Mouse (Mus musculus) brain, embryonic 14.5 days (tissue): ENCODE data around the gene Elovl6. TPM values are rescaled to one million over a fixed set of nuclear protein-coding genes. Genes with fewer than 3 reads are reported as not detected.

ENCODE experiments used
- DNase-seq: peaks from one replicate; pipeline ENCODE4 v3.0.0-alpha.2; 2011; ENCODE audit warnings: low read depth
- CTCF ChIP-seq: fragments of 200-500 bp; IDR thresholded peaks from 2 replicates; pipeline ENCODE4 v1.5.1; 2012; ENCODE audit warnings: inconsistent platforms, mild to moderate bottlenecking, moderate library complexity, borderline replicate concordance; ENCODE audit not compliant: insufficient read depth, insufficient read length; ENCODE audit errors: extremely low read depth
- POLR2A ChIP-seq: fragments of 200-500 bp; IDR thresholded peaks from 2 replicates; pipeline ENCODE4 v1.6.1; 2012; ENCODE audit warnings: mild to moderate bottlenecking, inconsistent platforms, borderline replicate concordance; ENCODE audit not compliant: poor library complexity, insufficient read depth, insufficient read length, severe bottlenecking; ENCODE audit errors: extremely low read depth
- polyA plus RNA-seq: library from polyadenylated mRNA; depleted of rRNA; stranded (reverse); fragments of >200 nt; gene quantifications from 2 replicates; pipeline ENCODE4 v1.2.3, GENCODE M21; 2012

The Elovl6 gene
- polyA plus RNA-seq, 1 experiment, result 32.2 TPM

DNA sequence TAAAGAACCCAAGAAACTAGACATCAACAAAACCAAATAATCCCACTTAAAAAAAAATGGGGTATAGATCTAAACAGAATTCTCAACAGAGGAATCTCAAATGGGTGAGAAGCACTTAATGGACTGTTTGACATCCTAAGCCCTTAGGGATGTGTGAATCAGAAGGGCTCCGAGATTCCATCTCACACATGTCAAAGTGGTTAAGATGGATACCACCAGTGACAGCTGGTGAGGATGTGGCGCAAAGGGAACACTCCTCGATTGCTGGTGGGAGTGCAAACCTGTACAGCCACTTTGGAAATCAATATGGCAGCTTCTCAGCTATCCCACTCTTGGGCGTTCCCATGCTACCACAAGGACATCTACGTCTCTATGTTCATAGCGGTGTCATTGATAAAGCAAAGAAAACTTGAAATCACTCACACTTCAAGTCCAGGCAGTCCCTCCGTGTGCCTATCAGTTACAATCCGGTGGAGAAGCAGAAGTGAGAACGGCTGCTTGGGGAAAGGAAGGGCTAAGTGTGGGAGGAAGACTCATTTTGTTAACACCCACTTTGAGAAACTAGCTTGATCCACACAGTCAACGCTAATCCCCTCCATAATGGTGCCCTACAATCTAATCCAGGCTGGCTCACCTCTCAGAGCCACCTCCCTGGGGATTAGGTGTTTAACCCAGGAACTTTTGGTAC, 8.6 kb upstream of the Elovl6 start:
- TF ChIP-seq POLR2A (no peak), CTCF (no peak)
- DNase-seq, result no peak

- no peak for DNase-seq
- no peak for TF ChIP-seq POLR2A
- TF ChIP-seq CTCF, result no peak
Measured at GRCm38 (mm10) chr3:129527046-129527445, 5.1 kb upstream of the Elovl6 start.

DNA sequence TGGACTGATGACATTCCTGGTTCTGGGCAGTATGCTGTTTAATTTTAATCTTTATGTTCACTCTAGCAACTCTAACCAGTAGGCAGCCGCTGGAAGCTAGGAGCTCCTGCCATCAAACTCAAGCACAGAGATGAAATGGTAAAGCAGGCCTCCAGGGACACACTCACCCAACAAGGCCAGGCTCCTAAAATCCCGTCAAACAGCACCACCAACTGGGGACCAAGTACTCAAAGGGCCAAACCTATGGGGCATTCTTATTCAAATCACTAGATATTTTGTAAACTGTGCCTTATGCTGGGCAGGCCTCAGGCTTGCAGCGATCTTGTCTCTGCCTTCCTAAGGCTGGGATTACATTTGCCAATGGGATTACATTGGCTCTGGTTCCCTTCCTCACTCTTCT, 2.8 kb upstream of the Elovl6 start:
- no peak for DNase-seq
- TF ChIP-seq CTCF (peak; percentile 4; the same call in 1 of the 2 replicates), POLR2A (no peak)

DNA sequence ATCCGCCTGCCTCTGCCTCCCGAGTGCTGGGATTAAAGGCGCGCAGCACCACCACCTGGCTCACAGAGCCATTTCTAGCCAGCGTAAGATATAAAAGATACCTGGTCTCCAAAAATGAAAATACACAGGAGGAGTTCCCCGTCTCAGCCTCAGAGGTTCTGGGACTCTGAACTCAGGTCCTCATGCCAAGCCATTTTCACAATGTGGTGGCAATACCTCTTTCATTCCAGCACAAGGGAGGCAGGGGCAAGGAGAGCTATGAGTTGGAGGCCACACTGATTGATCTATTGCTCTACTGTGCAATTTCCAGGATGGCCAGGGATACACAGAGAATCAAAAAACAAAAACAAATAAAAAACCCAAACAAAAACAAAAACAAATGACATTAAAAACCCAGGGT, 1.7 kb upstream of the Elovl6 start:
- TF ChIP-seq POLR2A (no peak), CTCF (no peak)
- DNase-seq, result no peak

DNA sequence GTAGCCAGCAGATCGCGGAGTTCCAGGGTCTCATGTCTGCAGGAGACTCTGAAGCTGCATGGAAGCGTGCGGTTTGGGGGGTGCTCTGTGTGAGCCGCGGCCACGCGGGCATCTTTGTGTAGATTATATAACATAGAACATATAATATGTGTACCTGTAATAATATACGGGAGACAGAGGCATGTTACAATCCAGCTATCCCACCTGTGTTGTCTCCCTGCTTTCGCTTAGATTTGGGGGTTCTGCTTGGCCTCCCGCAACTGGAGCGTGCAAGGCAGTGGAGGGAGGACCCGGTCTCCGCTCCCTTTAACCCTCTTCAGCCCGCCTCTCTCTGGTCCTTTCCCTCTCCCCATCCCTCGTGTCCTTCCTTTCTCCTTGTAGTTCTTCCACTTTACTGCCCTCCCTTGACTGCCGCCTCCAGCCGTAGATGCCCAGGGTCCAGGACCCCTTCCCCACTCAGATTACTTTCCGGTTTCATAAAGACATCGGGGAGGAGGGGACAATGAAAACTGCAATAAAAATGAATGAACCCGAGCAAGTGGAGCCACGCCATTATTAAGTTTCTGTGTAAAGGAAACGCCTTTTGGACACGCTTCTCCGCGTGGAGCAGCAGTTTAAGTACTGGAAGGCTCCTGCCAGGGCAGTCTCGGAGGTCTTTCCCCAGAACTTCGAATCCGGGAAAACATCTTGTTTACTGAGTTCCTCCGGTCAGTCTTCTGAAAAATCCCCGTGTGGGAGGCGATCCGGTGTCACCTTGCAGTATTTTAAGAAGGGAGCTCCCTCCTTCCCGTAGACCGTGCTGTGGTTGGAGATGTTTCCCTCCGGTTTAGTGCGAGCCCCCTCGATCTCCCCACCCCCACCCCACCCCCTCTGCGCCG, 949 bp downstream of the Elovl6 start:
- no peak for TF ChIP-seq CTCF
- no peak for TF ChIP-seq POLR2A
- peak; percentile 76 for DNase-seq

DNA sequence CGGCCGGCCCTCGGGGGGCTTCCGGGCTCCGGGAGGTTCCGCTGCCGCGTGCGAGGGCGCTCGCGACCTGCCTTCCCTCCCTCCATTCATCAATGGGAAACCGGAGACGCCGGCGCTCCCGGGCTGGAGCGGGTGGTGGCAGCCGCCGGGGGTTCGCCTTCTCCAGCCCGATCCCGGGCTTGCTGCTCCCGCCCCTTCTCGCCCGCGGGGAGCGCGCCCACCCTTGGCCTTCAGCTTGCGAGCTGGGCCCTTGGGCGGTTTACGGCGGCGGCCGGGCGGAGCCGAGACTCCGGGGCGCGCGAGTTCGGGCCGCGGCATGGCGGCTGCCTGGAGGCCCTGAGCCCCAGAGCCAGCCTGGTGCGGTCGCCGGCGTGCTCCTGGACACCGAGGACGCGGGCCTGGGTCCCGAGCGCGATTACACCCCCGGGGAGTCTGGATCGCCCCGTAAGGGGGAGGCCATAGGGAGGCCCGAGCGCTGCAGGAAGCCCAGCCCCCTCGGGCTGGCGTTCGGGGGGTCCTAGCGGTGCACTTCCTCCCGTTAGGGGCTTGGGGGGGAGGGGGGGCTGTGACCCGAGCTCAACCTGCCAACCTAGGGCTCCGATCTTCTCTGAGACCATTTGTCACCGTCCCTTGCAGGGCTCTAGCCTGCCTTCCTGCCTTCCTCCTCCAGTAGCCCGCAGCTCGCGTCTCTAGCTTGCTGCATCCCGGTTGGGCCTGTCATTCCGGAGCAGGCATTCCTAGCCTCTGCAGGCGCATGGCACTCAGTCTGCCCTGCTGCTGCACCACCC, 1.8 kb downstream of the Elovl6 start:
- TF ChIP-seq POLR2A (peak; percentile 48; the same call in 1 of the 2 replicates), CTCF (no peak)
- DNase-seq, result peak; percentile 82

DNA sequence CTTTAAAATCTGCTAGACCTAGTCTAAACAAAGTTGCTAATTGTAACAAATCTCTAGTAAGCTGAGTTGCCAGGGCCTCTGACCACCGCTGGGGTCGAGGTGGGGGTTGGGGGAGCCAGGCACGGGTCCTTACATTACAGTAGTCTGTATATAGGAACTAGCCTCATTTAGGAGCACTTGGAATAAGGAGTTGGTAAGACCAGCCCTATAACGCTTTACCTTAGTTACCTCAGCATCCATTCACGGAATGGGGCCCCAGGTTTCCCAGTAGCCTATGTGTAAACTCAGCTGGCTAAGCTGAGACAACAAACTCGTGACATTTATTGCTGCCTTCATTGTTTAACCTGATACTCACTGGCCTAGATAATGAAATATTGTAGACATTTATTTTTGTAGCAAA, 3.3 kb downstream of the Elovl6 start:
- peak; percentile 36 for DNase-seq
- no peak for TF ChIP-seq POLR2A
- TF ChIP-seq CTCF, result no peak

GRCm38 (mm10) chr3:129536109-129536508, 4.0 kb downstream of the Elovl6 start:
- peak; percentile 77; the same call in 1 of the 2 replicates for TF ChIP-seq POLR2A
- no peak for TF ChIP-seq CTCF
- DNase-seq, result peak; percentile 100

GRCm38 (mm10) chr3:129537954-129538353, 5.8 kb downstream of the Elovl6 start:
- no peak for DNase-seq
- no peak for TF ChIP-seq CTCF

GRCm38 (mm10) chr3:129540882-129541281, 8.7 kb downstream of the Elovl6 start:
- DNase-seq, result no peak
- no peak for TF ChIP-seq POLR2A
- no peak for TF ChIP-seq CTCF

DNA sequence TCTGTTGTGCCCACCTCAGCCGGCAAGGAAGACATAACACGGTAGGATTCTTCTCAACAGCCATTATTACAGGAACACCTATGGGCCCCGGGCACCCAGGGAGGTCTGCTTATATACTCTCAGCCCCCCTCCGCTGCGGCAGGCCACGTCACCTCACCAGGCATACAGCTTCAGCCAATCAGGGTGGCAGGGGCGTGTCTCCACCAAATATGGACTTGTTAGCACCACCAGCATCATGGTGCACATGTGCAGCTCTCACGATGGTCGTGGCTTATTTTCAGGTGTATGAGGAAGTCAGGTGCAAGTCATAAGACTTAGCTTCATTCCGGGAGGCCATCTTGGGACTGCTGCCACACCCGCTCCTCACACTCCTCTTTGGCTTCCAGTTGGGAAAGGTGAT, 9.3 kb downstream of the Elovl6 start:
- TF ChIP-seq CTCF, result no peak
- no peak for TF ChIP-seq POLR2A
- no peak for DNase-seq

DNA sequence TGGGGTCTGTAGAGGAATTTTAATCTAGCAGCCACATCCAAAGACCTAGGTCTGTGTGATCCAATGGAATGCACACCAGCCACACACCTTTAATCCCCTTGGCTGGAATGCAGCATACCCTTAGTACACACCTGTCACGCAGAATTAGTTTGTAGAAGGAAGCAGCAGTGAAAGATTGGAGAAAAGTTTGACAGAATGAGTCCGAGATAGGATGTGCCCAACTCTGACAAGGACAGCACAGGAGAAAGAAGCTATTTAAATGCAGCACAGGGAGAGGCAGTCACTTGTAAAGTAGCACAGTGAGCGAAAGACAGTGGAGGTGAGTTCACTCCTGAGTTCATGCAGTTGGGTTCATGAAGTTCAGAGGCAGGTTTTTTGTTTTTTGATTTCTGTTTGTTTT, 11.2 kb downstream of the Elovl6 start:
- TF ChIP-seq POLR2A (no peak), CTCF (no peak)

More for the DNA sequence above, 11.2 kb downstream of the Elovl6 start:
- no peak for DNase-seq
